Mouse (Mus musculus): Measurements from ENCODE around the gene Frmd4b.

DNA sequence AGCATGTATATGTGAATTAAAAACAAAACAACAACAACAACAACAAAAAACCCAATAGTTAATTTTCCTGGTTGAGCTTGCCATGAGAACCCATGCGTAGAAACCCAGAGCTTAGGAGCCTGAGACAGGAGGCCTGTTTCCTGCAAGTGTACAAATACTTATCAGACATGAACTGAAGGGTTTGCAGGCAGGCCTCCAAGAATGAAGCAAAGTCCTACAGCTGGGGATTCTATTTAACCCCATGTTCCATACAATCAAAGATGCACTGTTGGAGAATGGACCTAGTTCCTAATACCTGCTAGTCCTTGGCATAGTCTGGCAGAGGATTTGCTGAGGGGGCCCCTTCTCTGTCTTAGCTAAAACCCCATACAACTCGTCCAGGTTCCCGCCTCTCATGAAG lies 276.2 kb downstream of the Frmd4b start:
- TF ChIP-seq SRF (IDR thresholded peaks at IDR 0.05; ENCODE audit: control insufficient read depth, insufficient read length, low read depth), result no peak
- TF ChIP-seq TCF3 (IDR thresholded peaks at IDR 0.05; ENCODE audit: insufficient read length, low read depth), result no peak
- TF ChIP-seq MYOG (IDR thresholded peaks at IDR 0.05; ENCODE audit: control insufficient read depth in 1 of 3, insufficient read depth in 1 of 3, insufficient read length in 2 of 3, low read depth in 2 of 3), result no peak
- TF ChIP-seq POLR2A (IDR thresholded peaks at IDR 0.05; ENCODE audit: insufficient read length, low read depth), result no peak
- TF ChIP-seq E2F4 (IDR thresholded peaks at IDR 0.05; ENCODE audit: insufficient read depth), result no peak
- TF ChIP-seq USF1 (IDR thresholded peaks at IDR 0.05; ENCODE audit: low read depth), result no peak
- no peak for TF ChIP-seq POLR2AphosphoS2 (IDR thresholded peaks at IDR 0.05; ENCODE audit: insufficient read length, low read depth)
- no peak for TF ChIP-seq TCF12 (IDR thresholded peaks at IDR 0.05; ENCODE audit: insufficient read depth, poor library complexity, severe bottlenecking)
- no peak for TF ChIP-seq MAX (IDR thresholded peaks at IDR 0.05; ENCODE audit: low read depth)
- TF ChIP-seq MYOD1 (IDR thresholded peaks at IDR 0.05; ENCODE audit: control insufficient read depth in 1 of 3, insufficient read length in 2 of 3, low read depth in 2 of 3), result no peak
- no peak for TF ChIP-seq CEBPB (IDR thresholded peaks at IDR 0.05; ENCODE audit: insufficient read depth, poor library complexity, severe bottlenecking)
